Mouse (Mus musculus) megakaryocyte progenitor cell, adult 5-6 weeks (primary cell): ENCODE results near the gene Shroom4. TPM values are rescaled to one million over a fixed set of nuclear protein-coding genes. Genes with fewer than 3 reads are reported as not detected.

Source experiments
- ATAC-seq: replicated peaks from 2 replicates; pipeline ENCODE4 v1.8.0; 2016; ENCODE audit warnings: mild to moderate bottlenecking, moderate TSS enrichment, inconsistent platforms; ENCODE audit not compliant: poor library complexity
- total RNA-seq, 2 experiments: library from RNA; stranded (forward) in 1 of 2; stranded (reverse) in 1 of 2; fragments of 157-497, 149-512 nt in 1 of 2; fragments of 200-1000 nt in 1 of 2; gene quantifications; 2 replicates each; pipeline versions ENCODE4 v1.2.3 to v1.2.4; 2015 to 2017

Shroom4 gene
- total RNA-seq, 2 experiments from 2014 or later: 0.07 to 0.12 TPM

- ATAC-seq: no peak
These were observed 90.8 kb downstream of the Shroom4 start for GRCm38 (mm10) chrX:6490433-6490832.

- no peak for ATAC-seq
These were observed 95.8 kb downstream of the Shroom4 start for GRCm38 (mm10) chrX:6495456-6495855.

GRCm38 (mm10) chrX:6496374-6496773 is 96.7 kb downstream of the Shroom4 start:
- no peak for ATAC-seq

GRCm38 (mm10) chrX:6501850-6502249 is 102.2 kb downstream of the Shroom4 start:
- no peak for ATAC-seq

DNA sequence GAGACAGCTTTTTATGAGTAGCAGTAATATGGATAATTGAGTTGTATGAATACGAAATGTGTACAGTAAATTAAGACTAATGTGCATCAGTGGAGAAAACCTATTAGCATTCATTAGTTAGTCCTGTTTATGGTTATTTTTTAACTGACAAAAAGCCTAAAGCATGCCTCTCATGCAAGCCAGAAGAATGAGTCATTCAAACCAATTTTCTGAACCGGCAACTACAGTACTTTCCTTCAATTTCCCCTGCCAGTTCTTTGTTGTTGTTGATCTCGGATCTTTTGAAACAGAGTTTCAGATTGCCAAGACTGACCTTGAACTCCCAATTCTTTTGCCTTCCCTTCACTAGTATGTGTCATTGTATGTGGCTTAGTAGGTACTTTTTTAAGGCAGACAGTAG is 117.6 kb downstream of the Shroom4 start:
- ATAC-seq: no peak

DNA sequence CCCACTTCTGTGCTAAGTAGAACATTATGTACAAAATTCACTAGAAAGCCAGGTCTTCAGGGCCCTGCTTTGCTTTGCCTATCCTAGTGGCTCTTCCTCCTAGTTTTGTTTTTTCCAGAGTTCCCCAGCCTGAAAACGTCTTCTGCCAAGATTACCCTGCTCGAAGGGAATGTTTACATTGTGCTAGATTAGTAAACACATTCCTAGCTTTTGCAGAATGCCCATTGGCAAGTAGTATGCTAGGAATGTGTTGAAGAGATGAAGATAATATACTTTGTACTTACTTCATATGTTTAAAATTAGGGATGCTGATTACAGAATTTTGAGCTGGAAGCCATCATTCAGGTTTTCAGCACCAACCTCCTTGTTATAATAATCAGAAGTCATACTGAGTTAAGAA is 118.8 kb downstream of the Shroom4 start:
- no peak for ATAC-seq

DNA sequence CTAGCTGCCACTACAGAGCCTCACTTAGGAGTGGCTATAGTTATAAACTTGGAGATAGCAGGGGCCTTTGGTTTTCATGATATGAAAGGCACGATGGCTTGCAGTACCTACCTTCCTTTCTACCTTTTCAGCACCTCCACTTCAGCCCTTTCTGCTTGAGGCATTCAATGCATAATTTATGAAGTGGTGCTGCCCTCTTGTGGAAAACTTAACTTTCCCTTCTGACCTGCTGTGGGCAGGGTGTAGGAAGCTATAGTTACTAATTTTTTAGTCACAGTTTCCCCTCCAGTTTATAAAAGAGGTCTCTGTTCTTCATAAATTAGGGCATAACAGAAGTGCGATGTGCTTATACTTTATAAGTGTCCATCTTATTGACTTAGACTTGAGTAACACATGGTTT is 123.3 kb downstream of the Shroom4 start:
- ATAC-seq: no peak

DNA sequence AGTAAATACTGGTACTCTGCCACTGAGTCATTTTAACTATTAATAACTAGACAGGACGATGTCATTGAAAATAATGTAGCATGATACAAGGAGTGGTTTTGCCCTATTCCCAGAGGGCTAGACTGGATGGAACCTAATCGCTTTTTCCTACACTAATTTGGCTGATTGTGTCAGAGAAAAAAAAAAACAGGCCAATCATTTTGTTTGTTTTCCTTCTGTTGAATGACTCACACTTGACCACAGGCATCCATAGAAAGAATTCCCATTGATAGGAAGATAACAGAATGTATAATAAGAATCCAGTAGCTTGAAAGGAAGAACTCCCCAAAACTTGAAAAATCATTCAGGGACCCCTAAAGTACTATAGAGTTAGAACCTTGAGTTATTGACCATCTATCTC is 137.0 kb downstream of the Shroom4 start:
- no peak for ATAC-seq

- ATAC-seq: no peak
These were observed 138.0 kb downstream of the Shroom4 start for GRCm38 (mm10) chrX:6537689-6538088.

- no peak for ATAC-seq
These were observed 165.4 kb downstream of the Shroom4 start for GRCm38 (mm10) chrX:6565066-6565465.

DNA sequence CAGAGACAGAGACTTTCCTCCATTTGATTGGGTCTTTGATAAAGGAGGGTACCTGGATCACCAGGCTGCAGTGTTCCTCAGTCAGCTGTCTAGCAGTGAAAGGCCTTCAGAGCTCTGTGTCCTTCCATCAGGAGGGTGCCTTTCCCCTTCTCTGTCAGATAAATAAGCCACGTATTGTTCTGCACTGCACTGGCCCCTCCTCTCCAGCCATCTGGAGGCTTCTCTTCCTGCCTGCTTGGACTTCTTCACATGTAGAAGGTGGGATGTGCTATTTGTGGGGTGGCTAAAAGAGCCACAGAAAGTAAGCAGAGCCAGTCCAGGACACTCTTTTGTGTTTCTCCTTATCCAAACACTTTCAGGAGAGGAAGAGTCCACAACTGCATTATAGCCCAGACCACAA is 174.9 kb downstream of the Shroom4 start:
- no peak for ATAC-seq

DNA sequence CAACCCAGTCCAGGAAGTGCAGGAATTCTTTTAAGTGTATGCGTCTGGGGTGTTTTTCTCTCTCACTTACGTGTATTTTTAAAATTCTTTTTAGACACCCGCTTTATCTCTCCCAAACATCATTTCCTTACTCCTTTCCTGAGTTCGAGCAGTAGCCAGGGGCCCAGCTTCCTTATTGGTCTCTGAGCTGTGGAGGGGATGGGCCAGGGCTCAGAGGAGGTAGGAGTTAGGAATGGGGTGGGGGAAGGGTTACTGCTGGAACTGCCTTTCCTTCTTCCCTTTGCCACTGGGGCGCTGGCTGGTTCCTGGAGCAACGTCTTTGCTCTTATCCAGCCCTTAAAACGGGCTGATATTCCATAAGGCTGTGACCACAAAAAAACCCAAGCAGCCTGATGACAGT is 177.3 kb downstream of the Shroom4 start:
- no peak for ATAC-seq

DNA sequence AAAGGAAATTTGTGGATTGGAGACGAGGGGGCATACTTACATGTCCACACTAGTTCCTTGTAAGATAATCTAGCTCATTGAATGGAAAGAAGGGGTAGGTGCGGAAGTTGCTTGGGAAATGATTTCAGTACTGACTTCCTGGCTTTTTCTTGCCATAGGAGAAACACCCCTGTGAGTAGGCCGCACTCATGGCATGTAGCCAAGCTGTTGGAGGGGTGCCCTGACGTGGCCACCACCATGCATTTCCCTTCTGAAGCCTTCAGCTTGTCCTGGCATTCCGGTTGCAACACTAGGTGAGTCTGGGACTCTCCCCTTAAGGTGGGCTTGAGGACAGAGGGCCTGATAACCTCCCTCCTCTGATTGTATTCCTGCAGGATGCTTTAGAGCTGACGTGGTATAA is 181.0 kb downstream of the Shroom4 start:
- no peak for ATAC-seq

DNA sequence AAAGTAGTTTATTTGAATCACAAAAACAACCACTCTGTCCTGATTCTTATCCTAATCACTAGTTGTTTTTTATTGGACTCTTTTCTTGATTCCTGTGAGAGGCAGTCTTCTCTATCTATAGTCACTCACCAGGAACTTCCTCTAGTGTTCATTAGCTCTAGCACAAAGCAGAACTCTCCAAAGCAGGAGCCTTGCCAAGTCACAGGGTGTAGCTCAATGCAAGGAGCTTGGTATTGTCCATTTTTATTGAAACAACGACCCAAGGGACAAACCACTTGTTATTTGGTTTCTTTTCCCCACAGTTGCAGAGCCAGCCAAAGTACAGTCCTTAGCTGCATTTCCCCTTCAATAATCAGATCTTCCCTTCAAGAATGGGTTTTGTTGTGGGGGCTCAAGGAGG is 181.5 kb downstream of the Shroom4 start:
- ATAC-seq: no peak

DNA sequence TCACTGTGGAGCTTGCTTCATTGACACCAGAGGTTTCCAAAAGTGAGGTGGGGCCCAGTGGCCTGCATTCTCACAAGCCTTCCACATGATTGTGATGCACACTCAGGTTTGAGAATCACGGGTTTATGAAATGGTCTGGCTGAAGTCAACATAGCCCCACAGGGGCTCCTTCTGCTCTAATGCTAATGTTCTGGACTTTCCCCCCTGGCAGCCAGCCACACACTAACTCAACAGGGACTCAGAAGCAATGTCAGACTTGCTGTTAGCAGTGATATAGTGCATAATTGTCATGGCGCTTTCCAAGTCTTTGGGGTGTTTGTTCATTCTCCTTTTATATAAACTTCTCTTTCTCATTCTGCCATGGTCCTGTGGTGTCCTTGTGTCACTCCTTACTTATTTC is 183.0 kb downstream of the Shroom4 start:
- no peak for ATAC-seq

DNA sequence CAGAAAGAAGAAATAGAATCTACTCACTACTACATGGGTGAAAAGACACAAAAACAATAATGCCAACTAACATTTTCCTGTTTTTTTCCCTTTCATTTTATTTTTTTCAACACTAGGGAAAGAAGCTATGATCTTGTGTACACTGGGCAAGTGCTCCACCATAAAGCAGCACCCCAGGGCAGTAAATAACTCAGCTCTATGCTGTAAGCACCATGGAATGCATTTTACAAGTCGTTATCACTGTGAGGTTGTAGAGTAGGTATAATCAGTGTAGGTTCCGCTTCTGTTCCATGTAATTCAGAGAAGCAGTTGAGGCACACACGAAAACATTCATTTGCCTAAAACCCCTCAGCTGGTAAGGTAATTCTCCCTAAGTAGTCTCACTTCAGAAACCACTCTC is 194.5 kb downstream of the Shroom4 start:
- ATAC-seq: no peak

DNA sequence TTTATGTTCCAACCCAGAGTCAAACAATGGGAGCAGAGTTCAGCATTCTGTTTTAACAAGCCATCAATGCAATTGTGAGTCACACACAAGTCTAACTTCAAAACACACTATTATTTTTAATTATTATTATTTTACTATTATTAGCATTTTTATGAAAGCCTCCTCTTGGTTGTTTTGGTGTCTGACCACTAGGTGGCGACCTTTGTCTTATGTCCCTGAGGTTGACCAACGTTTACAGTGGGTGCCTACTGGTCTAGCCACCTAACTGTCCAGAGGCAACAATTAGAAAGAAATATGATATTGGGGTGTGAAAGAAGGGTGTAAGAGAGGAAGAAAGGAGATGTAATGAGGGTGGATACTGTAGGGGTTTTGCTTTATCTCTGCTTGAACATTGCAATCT is 254.4 kb downstream of the Shroom4 start:
- ATAC-seq: no peak

GRCm38 (mm10) chrX:6658820-6659324 is 259.2 kb downstream of the Shroom4 start:
- ATAC-seq: no peak

Other genes starting within 250 kb of the Shroom4 start
- gene Nudt10, start 226.8 kb upstream of the Shroom4 start, total RNA-seq (2015): not detected in 2 replicates
- not detected in 2 replicates for gene Nudt10, start 226.8 kb upstream of the Shroom4 start, total RNA-seq (2017)
- gene Bmp15, start 79.1 kb upstream of the Shroom4 start, total RNA-seq (2015): not detected in 2 replicates
- not detected in 2 replicates for gene Bmp15, start 79.1 kb upstream of the Shroom4 start, total RNA-seq (2017)